9 mouse cellular contexts compared by ENCODE assay signal in genomic region chr11:120039581-120039980, GRCm38 (mm10). TPM values are rescaled to one million over a fixed set of nuclear protein-coding genes. Genes with fewer than 3 reads are reported as not detected.
DNase-seq lines count a peak whose midpoint lies in the region; ATAC-seq and TF ChIP-seq lines count a peak whose summit lies in the region.
"Had no signal": no experiment of that assay in that cellular context is flagged by ENCODE, and none has a peak within 500 bp of the region (broad histone marks: within the 10 kb centered on the region; RNA-seq: fewer than 3 reads in every experiment).

No protein-coding gene starts in this region.

- H3K36me3 ChIP-seq in liver, embryonic 13.5 days, result no peaks in the 10 kb centered on the region

- peak overlapping the region; percentile 78 for H3K27ac ChIP-seq in cerebellum, adult 2 months (ENCODE audit: insufficient read depth, low read length)
- peak overlapping the region; percentile 40 for H3K27ac ChIP-seq in liver, embryonic 13.5 days

- ATAC-seq in liver, embryonic 13.5 days (ENCODE audit: low read depth), result no peak

- no peak for TF ChIP-seq CTCF in cerebellum, adult 2 months (IDR thresholded peaks at IDR 0.05; ENCODE audit: borderline replicate concordance, insufficient read depth, low read depth, low read length)

- 0% methylated on average over 4 of the region's 4 CpGs for WGBS in cerebellum, adult 2 months
- WGBS in liver, embryonic 13.5 days (ENCODE audit: insufficient replicate concordance), result 28% methylated on average over 4 of the region's 4 CpGs

- H3K4me2 ChIP-seq in liver, embryonic 13.5 days, result no peak overlapping the region

- peaks cover 89% of the 10 kb centered on the region for H3K4me1 ChIP-seq in cerebellum, adult 2 months (ENCODE audit: control insufficient read depth, insufficient read depth, low read length)
- peaks cover 34% of the 10 kb centered on the region for H3K4me1 ChIP-seq in liver, embryonic 13.5 days (replicated peaks)

- no peak for TF ChIP-seq POLR2A in cerebellum, adult 2 months (IDR thresholded peaks at IDR 0.05; ENCODE audit: borderline replicate concordance, insufficient read depth, low read length)

- H3K27me3 ChIP-seq in cerebellum, adult 2 months (ENCODE audit: control insufficient read depth, insufficient read depth, low read length), result no peaks in the 10 kb centered on the region
- H3K27me3 ChIP-seq in liver, embryonic 13.5 days, result no peaks in the 10 kb centered on the region

- no peaks in the 10 kb centered on the region for H3K9me3 ChIP-seq in liver, embryonic 13.5 days (replicated peaks)

- H3K9ac ChIP-seq in liver, embryonic 13.5 days, result no peak overlapping the region

- H3K4me3 ChIP-seq in cerebellum, adult 2 months (replicated peaks; ENCODE audit: insufficient read depth, low read depth, low read length), result no peak overlapping the region
- no peak overlapping the region for H3K4me3 ChIP-seq in liver, embryonic 13.5 days (replicated peaks)
- H3K4me3 ChIP-seq: myocyte had no signal

- DNase-seq in cerebellum, adult 2 months, result peak; percentile 50 to 53
- DNase-seq in cerebellum, postnatal 4 days (ENCODE audit: low spot score in 2 of 2), result no peak
- DNase-seq in 3134 (ENCODE audit: extremely low read depth, insufficient read length, low spot score), result peak; percentile 63
- peak; percentile 31 to 47 for DNase-seq in heart, adult 9 months (ENCODE audit: low spot score in 2 of 2)
- DNase-seq in liver, embryonic 13.5 days, result no peak
- no peak for DNase-seq in T-cell, adult 2 months (ENCODE audit: low spot score)
- no peak for DNase-seq in B cell, adult 2 months
- DNase-seq in testis, postnatal 10 days (ENCODE audit: low spot score), result no peak

RNA-seq across cellular contexts. Expression of gene Aatk, which starts 7.4 kb away (rescaled TPM):
- 296 and 298 TPM in 2 replicates for polyA plus RNA-seq in cerebellum, adult 2 months (2012; rRNA removed)
- polyA plus RNA-seq in liver, embryonic 13.5 days (2015; fragmentation: Nextera tagmentation; extraction: Ambion mirVana), result 0.32 and 0.39 TPM in 2 replicates

RNA-seq across cellular contexts. Expression of gene Cep131, which starts 47.0 kb away (rescaled TPM):
- 32.3 and 33.0 TPM in 2 replicates for polyA plus RNA-seq in cerebellum, adult 2 months (2012; rRNA removed)
- polyA plus RNA-seq in liver, embryonic 13.5 days (2015; fragmentation: Nextera tagmentation; extraction: Ambion mirVana), result 4.8 and 5.1 TPM in 2 replicates

RNA-seq across cellular contexts. Expression of gene Tepsin, which starts 59.0 kb away (rescaled TPM):
- 43.5 and 44.7 TPM in 2 replicates for polyA plus RNA-seq in cerebellum, adult 2 months (2012; rRNA removed)
- polyA plus RNA-seq in liver, embryonic 13.5 days (2015; fragmentation: Nextera tagmentation; extraction: Ambion mirVana), result 5.2 and 6.9 TPM in 2 replicates

RNA-seq across cellular contexts. Expression of gene Ndufaf8, which starts 59.1 kb away (rescaled TPM):
- polyA plus RNA-seq in cerebellum, adult 2 months (2012; rRNA removed), result 43.5 and 50.7 TPM in 2 replicates
- polyA plus RNA-seq in liver, embryonic 13.5 days (2015; fragmentation: Nextera tagmentation; extraction: Ambion mirVana), result 46.5 and 52.1 TPM in 2 replicates

Comparison
In these comparisons a context has a peak if more than half of its experiments do, and no peak if none do; other contexts are left out.
1. DNase-seq: peak in cerebellum, adult 2 months (2 of 2), 3134 (single experiment) and heart, adult 9 months (2 of 2); none in cerebellum, postnatal 4 days (0 of 2), liver, embryonic 13.5 days (single experiment), T-cell, adult 2 months (single experiment), B cell, adult 2 months (0 of 2) and testis, postnatal 10 days (single experiment).
2. RNA of gene Aatk, which starts 7.4 kb away (polyA plus RNA-seq): 296 to 298 TPM in cerebellum, adult 2 months; 0.32 to 0.39 TPM in liver, embryonic 13.5 days; every median in the first group is over 100 times any median in the second.